Mouse (Mus musculus): ENCODE data around the gene Irf1. TPM values are rescaled to one million over a fixed set of nuclear protein-coding genes. Genes with fewer than 3 reads are reported as not detected.

Gene Irf1
- polyA plus RNA-seq, 1 experiment: 35.5 TPM

GRCm38 (mm10) chr11:53774659-53775255 is 4.9 kb downstream of the Irf1 start:
- H3K4me3 ChIP-seq (ENCODE audit: insufficient read depth, low read depth, low read length): no peak overlapping the region
- H3K27me3 ChIP-seq (replicated peaks; ENCODE audit: control insufficient read depth, insufficient read depth, low read length): no peaks in the 10 kb centered on the region
- no peaks in the 10 kb centered on the region for H3K4me1 ChIP-seq (ENCODE audit: control insufficient read depth, insufficient read depth, low read length)
- DNase-seq: no peak
- H3K27ac ChIP-seq (ENCODE audit: insufficient read depth, low read depth, low read length): no peak overlapping the region
- whole genome bisulfite sequencing: 80% methylated on average over 13 of the region's 13 CpGs
- TF ChIP-seq CTCF (conservative IDR thresholded peaks at IDR 0.05; ENCODE audit: insufficient read depth, insufficient read length, low read depth, low read length) (no peak), POLR2A (IDR thresholded peaks at IDR 0.05; ENCODE audit: low read depth, low read length) (no peak)
- H3K36me3 ChIP-seq (ENCODE audit: control insufficient read depth, insufficient read depth, low read length): no peaks in the 10 kb centered on the region

DNA sequence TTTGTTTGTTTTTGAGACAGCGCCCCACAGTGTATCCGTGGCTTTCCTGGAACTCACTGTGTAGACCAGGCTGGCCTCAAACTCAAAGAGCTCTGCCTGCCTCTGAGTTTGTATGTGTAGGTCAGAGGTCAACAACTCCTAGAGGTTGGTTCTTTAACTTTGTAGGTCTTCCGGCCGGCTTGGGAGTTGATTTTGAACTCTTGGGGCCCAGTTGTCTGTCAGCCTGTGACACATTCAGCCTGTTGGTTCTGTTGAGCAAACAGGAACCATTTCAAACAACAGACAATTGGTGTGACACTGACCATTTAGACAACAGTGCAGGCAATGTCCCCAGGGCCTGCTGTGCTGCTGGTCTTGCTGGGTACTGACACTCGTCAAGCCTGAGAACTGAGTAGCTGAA is 7.9 kb downstream of the Irf1 start:
- TF ChIP-seq POLR2A (IDR thresholded peaks at IDR 0.05; ENCODE audit: low read depth, low read length): no peak
- TF ChIP-seq CTCF (conservative IDR thresholded peaks at IDR 0.05; ENCODE audit: insufficient read depth, insufficient read length, low read depth, low read length): no peak

GRCm38 (mm10) chr11:53778455-53778854 is 8.6 kb downstream of the Irf1 start:
- Histone ChIP-seq H3K4me3 (ENCODE audit: insufficient read depth, low read depth, low read length) (no peak overlapping the region), H3K27me3 (replicated peaks; ENCODE audit: control insufficient read depth, insufficient read depth, low read length) (no peaks in the 10 kb centered on the region), H3K36me3 (ENCODE audit: control insufficient read depth, insufficient read depth, low read length) (no peaks in the 10 kb centered on the region), H3K27ac (ENCODE audit: insufficient read depth, low read depth, low read length) (no peak overlapping the region), H3K4me1 (ENCODE audit: control insufficient read depth, insufficient read depth, low read length) (0 out of 2 replicates have a peak, but pooled peaks cover 6% of the 10 kb centered on the region)
- no peak for DNase-seq
- WGBS: 83% methylated on average over 5 of the region's 5 CpGs
- no peak for TF ChIP-seq POLR2A (IDR thresholded peaks at IDR 0.05; ENCODE audit: low read depth, low read length)
- TF ChIP-seq CTCF (conservative IDR thresholded peaks at IDR 0.05; ENCODE audit: insufficient read depth, insufficient read length, low read depth, low read length): no peak

More for the DNA sequence above, 7.9 kb downstream of the Irf1 start:
- Histone ChIP-seq H3K4me3 (ENCODE audit: insufficient read depth, low read depth, low read length) (no peak overlapping the region), H3K27me3 (replicated peaks; ENCODE audit: control insufficient read depth, insufficient read depth, low read length) (no peaks in the 10 kb centered on the region), H3K4me1 (ENCODE audit: control insufficient read depth, insufficient read depth, low read length) (0 out of 2 replicates have a peak, but pooled peaks cover 3% of the 10 kb centered on the region), H3K36me3 (ENCODE audit: control insufficient read depth, insufficient read depth, low read length) (no peaks in the 10 kb centered on the region), H3K27ac (ENCODE audit: insufficient read depth, low read depth, low read length) (no peak overlapping the region)
- WGBS: 78% methylated on average over 5 of the region's 5 CpGs
- no peak for DNase-seq

- 55% methylated on average over 2 of the region's 2 CpGs for WGBS
- TF ChIP-seq POLR2A (IDR thresholded peaks at IDR 0.05; ENCODE audit: low read depth, low read length) (no peak), CTCF (conservative IDR thresholded peaks at IDR 0.05; ENCODE audit: insufficient read depth, insufficient read length, low read depth, low read length) (no peak)
- Histone ChIP-seq H3K27me3 (replicated peaks; ENCODE audit: control insufficient read depth, insufficient read depth, low read length) (no peaks in the 10 kb centered on the region), H3K4me1 (ENCODE audit: control insufficient read depth, insufficient read depth, low read length) (0 out of 2 replicates have a peak, but pooled peaks cover 9% of the 10 kb centered on the region), H3K36me3 (ENCODE audit: control insufficient read depth, insufficient read depth, low read length) (no peaks in the 10 kb centered on the region), H3K27ac (ENCODE audit: insufficient read depth, low read depth, low read length) (no peak overlapping the region), H3K4me3 (ENCODE audit: insufficient read depth, low read depth, low read length) (no peak overlapping the region)
- no peak for DNase-seq
Measured at GRCm38 (mm10) chr11:53779808-53780207, 10.0 kb downstream of the Irf1 start.

GRCm38 (mm10) chr11:53780262-53780661 is 10.4 kb downstream of the Irf1 start:
- Histone ChIP-seq H3K27me3 (replicated peaks; ENCODE audit: control insufficient read depth, insufficient read depth, low read length) (no peaks in the 10 kb centered on the region), H3K27ac (ENCODE audit: insufficient read depth, low read depth, low read length) (no peak overlapping the region), H3K36me3 (ENCODE audit: control insufficient read depth, insufficient read depth, low read length) (no peaks in the 10 kb centered on the region), H3K4me1 (ENCODE audit: control insufficient read depth, insufficient read depth, low read length) (0 out of 2 replicates have a peak, but pooled peaks cover 9% of the 10 kb centered on the region), H3K4me3 (ENCODE audit: insufficient read depth, low read depth, low read length) (no peak overlapping the region)
- 70% methylated on average over 3 of the region's 3 CpGs for WGBS
- DNase-seq: no peak
- no peak for TF ChIP-seq CTCF (conservative IDR thresholded peaks at IDR 0.05; ENCODE audit: insufficient read depth, insufficient read length, low read depth, low read length)
- no peak for TF ChIP-seq POLR2A (IDR thresholded peaks at IDR 0.05; ENCODE audit: low read depth, low read length)

DNA sequence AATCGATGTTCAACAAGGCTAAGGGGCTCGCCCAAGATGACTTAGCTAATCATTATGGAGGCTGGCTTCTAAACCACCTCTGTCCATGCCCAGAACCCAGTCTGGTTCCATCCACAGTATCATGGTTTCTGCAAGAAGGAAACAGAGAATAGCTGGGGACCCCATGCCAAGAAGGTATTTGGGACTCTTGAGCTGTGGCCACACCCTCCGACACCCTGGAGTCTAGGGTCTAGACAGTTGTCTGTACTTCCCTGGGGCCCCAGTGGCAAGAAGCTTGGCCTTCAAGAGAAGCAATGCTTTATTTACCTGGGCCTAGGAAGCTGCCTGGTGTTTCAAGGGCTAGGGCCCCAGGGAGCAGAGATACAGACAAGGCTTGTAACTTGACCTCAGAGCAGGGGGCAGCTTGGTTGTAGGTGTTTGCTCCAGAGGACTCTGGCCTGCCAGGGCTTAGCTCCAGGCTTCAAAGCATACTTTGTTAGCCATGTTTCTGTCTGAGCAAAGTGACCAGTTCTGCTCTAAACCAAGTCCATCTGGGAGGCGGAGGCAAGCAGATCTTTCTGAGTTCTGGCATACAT is 11.5 kb downstream of the Irf1 start:
- no peak for DNase-seq
- TF ChIP-seq POLR2A (IDR thresholded peaks at IDR 0.05; ENCODE audit: low read depth, low read length) (no peak), CTCF (conservative IDR thresholded peaks at IDR 0.05; ENCODE audit: insufficient read depth, insufficient read length, low read depth, low read length) (no peak)
- H3K4me1 ChIP-seq (ENCODE audit: control insufficient read depth, insufficient read depth, low read length): 0 out of 2 replicates have a peak, but pooled peaks cover 9% of the 10 kb centered on the region
- no peak overlapping the region for H3K4me3 ChIP-seq (ENCODE audit: insufficient read depth, low read depth, low read length)
- H3K27me3 ChIP-seq (replicated peaks; ENCODE audit: control insufficient read depth, insufficient read depth, low read length): no peaks in the 10 kb centered on the region
- no peak overlapping the region for H3K27ac ChIP-seq (ENCODE audit: insufficient read depth, low read depth, low read length)
- WGBS: 92% methylated on average over 4 of the region's 4 CpGs
- H3K36me3 ChIP-seq (ENCODE audit: control insufficient read depth, insufficient read depth, low read length): no peaks in the 10 kb centered on the region

DNA sequence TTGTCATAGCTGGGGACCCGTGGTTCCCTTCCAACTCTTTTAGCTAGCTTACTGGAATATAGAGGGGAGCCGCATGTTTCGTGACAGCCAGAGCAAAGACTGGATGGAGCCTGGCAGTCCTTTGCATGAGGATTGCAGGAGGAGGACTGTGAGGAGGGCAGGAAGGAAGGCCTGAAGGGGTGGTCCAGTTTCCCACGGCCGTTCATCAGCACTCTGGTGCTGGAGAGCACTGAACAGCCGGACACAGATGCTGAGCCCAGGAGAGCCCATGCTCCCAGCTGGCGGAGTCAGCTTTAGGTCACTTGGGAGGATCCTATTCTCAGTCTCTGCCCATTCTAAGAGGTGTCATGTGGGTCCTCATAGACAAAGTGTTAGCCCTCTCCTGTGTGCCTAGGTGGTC is 12.2 kb downstream of the Irf1 start:
- Histone ChIP-seq H3K36me3 (ENCODE audit: control insufficient read depth, insufficient read depth, low read length) (no peaks in the 10 kb centered on the region), H3K4me1 (ENCODE audit: control insufficient read depth, insufficient read depth, low read length) (0 out of 2 replicates have a peak, but pooled peaks cover 9% of the 10 kb centered on the region), H3K27ac (ENCODE audit: insufficient read depth, low read depth, low read length) (no peak overlapping the region), H3K4me3 (ENCODE audit: insufficient read depth, low read depth, low read length) (no peak overlapping the region), H3K27me3 (replicated peaks; ENCODE audit: control insufficient read depth, insufficient read depth, low read length) (no peaks in the 10 kb centered on the region)
- WGBS: 79% methylated on average over 7 of the region's 7 CpGs
- TF ChIP-seq CTCF (conservative IDR thresholded peaks at IDR 0.05; ENCODE audit: insufficient read depth, insufficient read length, low read depth, low read length): no peak
- no peak for TF ChIP-seq POLR2A (IDR thresholded peaks at IDR 0.05; ENCODE audit: low read depth, low read length)
- no peak for DNase-seq

Measured in kidney, adult 2 months (tissue).